Mouse (Mus musculus): ENCODE measurements around the gene Qpct. TPM values are rescaled to one million over a fixed set of nuclear protein-coding genes. Genes with fewer than 3 reads are reported as not detected.

Gene Qpct
- polyA plus RNA-seq (2012; rRNA removed), result 2.3 and 2.7 TPM in 2 replicates

DNA sequence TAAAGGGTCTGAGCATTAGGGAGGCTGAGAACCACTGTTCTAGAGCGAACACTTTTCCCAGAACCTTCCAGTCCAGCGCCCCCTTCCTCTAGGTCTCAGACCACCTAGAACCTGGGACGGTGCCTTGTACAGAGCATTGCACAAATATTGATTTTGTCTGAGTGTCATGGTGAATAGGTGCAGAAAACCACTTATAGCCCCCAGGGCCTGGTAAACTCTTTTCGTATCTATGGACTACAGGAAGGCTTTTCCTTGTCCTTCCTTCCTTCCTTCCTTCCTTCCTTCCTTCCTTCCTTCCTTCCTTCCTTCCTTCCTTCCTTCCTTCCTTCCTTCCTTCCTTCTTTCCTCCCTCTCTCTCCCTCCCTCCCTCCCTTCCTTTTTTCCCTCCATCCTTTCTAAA, at the start of gene Qpct:
Qpct (plus strand) TSS at position 301 of the 400 bp plus-strand sequence.
- DNase-seq, result no peak
- Histone ChIP-seq H3K4me3 (ENCODE audit: control insufficient read depth, insufficient read depth, low read length) (peak within 1 kb of the TSS; percentile 66), H3K36me3 (ENCODE audit: control insufficient read depth, insufficient read depth, low read length) (no peaks in the 10 kb centered on the region), H3K4me1 (replicated peaks; ENCODE audit: control insufficient read depth, insufficient read depth, low read length) (peaks cover 6% of the 10 kb centered on the region), H3K27me3 (ENCODE audit: control insufficient read depth, insufficient read depth, low read length) (no peaks in the 10 kb centered on the region), H3K27ac (ENCODE audit: control insufficient read depth, insufficient read depth, low read length) (no peak within 1 kb of the TSS)
- TF ChIP-seq POLR2A (IDR thresholded peaks at IDR 0.05; ENCODE audit: control insufficient read depth, extremely low read depth, insufficient read depth, low read length, poor library complexity), result no peak
- TF ChIP-seq CTCF (IDR thresholded peaks at IDR 0.05; ENCODE audit: borderline replicate concordance, control insufficient read depth, extremely low read depth, insufficient read depth, low read length, poor library complexity), result no peak
- WGBS, result 95% methylated on average over 4 of the region's 4 CpGs

DNA sequence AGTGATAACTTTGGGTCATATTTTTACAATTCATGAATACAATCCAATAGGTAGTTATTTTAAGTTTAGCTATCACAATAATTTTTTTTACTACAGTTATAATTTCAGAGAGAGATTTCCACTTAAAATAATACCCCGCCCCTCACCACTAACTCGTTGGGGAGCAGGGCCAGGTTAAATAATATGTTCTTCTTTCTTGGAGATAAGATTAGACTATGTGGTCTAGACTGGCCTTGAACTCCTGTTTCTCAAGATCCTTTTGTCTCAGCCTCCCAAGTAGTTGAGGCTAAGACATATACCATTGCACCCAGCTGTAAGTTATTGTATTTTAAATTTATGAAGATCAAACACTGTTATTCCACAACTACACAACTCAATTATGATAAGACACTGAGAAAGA, 38.1 kb upstream of the Qpct start:
- H3K27me3 ChIP-seq (ENCODE audit: control insufficient read depth, insufficient read depth, low read length), result no peaks in the 10 kb centered on the region
- 0 out of 2 replicates have a peak, but pooled peaks cover 6% of the 10 kb centered on the region for H3K4me1 ChIP-seq (replicated peaks; ENCODE audit: control insufficient read depth, insufficient read depth, low read length)
- no peak for TF ChIP-seq POLR2A (IDR thresholded peaks at IDR 0.05; ENCODE audit: control insufficient read depth, extremely low read depth, insufficient read depth, low read length, poor library complexity)
- no peak for TF ChIP-seq CTCF (IDR thresholded peaks at IDR 0.05; ENCODE audit: borderline replicate concordance, control insufficient read depth, extremely low read depth, insufficient read depth, low read length, poor library complexity)
- no peak for DNase-seq
- H3K4me3 ChIP-seq (ENCODE audit: control insufficient read depth, insufficient read depth, low read length), result no peak overlapping the region
- 82% methylated on average over 2 of the region's 2 CpGs for WGBS
- no peak overlapping the region for H3K27ac ChIP-seq (ENCODE audit: control insufficient read depth, insufficient read depth, low read length)
- H3K36me3 ChIP-seq (ENCODE audit: control insufficient read depth, insufficient read depth, low read length), result peaks cover 14% of the 10 kb centered on the region

GRCm38 (mm10) chr17:79014911-79015685, 36.6 kb upstream of the Qpct start:
- Histone ChIP-seq H3K4me1 (replicated peaks; ENCODE audit: control insufficient read depth, insufficient read depth, low read length) (0 out of 2 replicates have a peak, but pooled peaks cover 6% of the 10 kb centered on the region), H3K27me3 (ENCODE audit: control insufficient read depth, insufficient read depth, low read length) (no peaks in the 10 kb centered on the region), H3K27ac (ENCODE audit: control insufficient read depth, insufficient read depth, low read length) (no peak overlapping the region), H3K4me3 (ENCODE audit: control insufficient read depth, insufficient read depth, low read length) (no peak overlapping the region), H3K36me3 (ENCODE audit: control insufficient read depth, insufficient read depth, low read length) (peaks cover 14% of the 10 kb centered on the region)
- no peak for DNase-seq
- no peak for TF ChIP-seq CTCF (IDR thresholded peaks at IDR 0.05; ENCODE audit: borderline replicate concordance, control insufficient read depth, extremely low read depth, insufficient read depth, low read length, poor library complexity)
- TF ChIP-seq POLR2A (IDR thresholded peaks at IDR 0.05; ENCODE audit: control insufficient read depth, extremely low read depth, insufficient read depth, low read length, poor library complexity), result no peak
- 89% methylated on average over 2 of the region's 2 CpGs for WGBS

DNA sequence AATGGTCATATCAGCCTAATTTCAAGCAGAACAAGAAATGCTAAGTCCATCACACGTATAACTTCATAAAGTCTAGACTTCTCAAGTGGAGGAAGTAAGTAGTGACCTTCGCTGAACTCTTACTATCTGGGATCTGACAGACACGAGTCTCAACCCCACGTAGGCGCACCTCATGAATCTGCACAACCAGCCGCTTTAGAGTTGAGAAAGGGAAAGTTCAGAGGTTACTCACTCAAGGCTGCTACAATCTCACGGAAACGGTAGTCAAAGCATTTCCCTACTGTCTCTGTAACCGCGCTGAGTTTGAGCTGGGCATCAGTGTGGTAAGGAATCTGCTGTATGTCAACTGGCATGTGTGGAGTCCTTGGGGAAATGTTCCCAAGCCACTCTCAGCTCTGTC, 35.9 kb upstream of the Qpct start:
- peaks cover 14% of the 10 kb centered on the region for H3K36me3 ChIP-seq (ENCODE audit: control insufficient read depth, insufficient read depth, low read length)
- H3K4me3 ChIP-seq (ENCODE audit: control insufficient read depth, insufficient read depth, low read length), result no peak overlapping the region
- no peak overlapping the region for H3K27ac ChIP-seq (ENCODE audit: control insufficient read depth, insufficient read depth, low read length)
- H3K4me1 ChIP-seq (replicated peaks; ENCODE audit: control insufficient read depth, insufficient read depth, low read length), result 0 out of 2 replicates have a peak, but pooled peaks cover 6% of the 10 kb centered on the region
- H3K27me3 ChIP-seq (ENCODE audit: control insufficient read depth, insufficient read depth, low read length), result no peaks in the 10 kb centered on the region
- TF ChIP-seq POLR2A (IDR thresholded peaks at IDR 0.05; ENCODE audit: control insufficient read depth, extremely low read depth, insufficient read depth, low read length, poor library complexity) (no peak), CTCF (IDR thresholded peaks at IDR 0.05; ENCODE audit: borderline replicate concordance, control insufficient read depth, extremely low read depth, insufficient read depth, low read length, poor library complexity) (no peak)
- no peak for DNase-seq
- WGBS, result 79% methylated on average over 10 of the region's 10 CpGs

DNA sequence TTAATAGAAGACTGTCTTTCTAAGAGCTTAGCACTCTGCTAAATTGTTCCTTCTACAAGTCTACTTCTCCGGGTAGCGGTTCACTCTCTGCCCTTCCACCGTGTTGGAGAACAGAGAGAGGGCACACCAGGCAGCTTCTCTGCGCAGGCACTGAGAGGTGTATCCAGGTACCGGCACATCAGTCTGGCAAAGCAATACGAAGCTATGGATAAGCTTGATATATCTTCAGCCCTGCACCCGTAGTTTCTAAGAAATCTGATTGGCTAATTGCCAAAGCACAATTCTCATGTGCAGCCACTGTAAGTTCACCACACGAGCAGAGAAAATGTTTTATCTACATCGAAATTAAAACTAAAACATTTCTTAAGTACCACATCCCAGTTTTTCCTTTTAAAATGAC, 33.3 kb upstream of the Qpct start:
- 72% methylated on average over 9 of the region's 9 CpGs for WGBS
- H3K36me3 ChIP-seq (ENCODE audit: control insufficient read depth, insufficient read depth, low read length), result no peaks in the 10 kb centered on the region
- H3K4me3 ChIP-seq (ENCODE audit: control insufficient read depth, insufficient read depth, low read length), result no peak overlapping the region
- 0 out of 2 replicates have a peak, but pooled peaks cover 6% of the 10 kb centered on the region for H3K4me1 ChIP-seq (replicated peaks; ENCODE audit: control insufficient read depth, insufficient read depth, low read length)
- no peaks in the 10 kb centered on the region for H3K27me3 ChIP-seq (ENCODE audit: control insufficient read depth, insufficient read depth, low read length)
- TF ChIP-seq CTCF (IDR thresholded peaks at IDR 0.05; ENCODE audit: borderline replicate concordance, control insufficient read depth, extremely low read depth, insufficient read depth, low read length, poor library complexity) (no peak), POLR2A (IDR thresholded peaks at IDR 0.05; ENCODE audit: control insufficient read depth, extremely low read depth, insufficient read depth, low read length, poor library complexity) (no peak)
- no peak for DNase-seq
- H3K27ac ChIP-seq (ENCODE audit: control insufficient read depth, insufficient read depth, low read length), result no peak overlapping the region

DNA sequence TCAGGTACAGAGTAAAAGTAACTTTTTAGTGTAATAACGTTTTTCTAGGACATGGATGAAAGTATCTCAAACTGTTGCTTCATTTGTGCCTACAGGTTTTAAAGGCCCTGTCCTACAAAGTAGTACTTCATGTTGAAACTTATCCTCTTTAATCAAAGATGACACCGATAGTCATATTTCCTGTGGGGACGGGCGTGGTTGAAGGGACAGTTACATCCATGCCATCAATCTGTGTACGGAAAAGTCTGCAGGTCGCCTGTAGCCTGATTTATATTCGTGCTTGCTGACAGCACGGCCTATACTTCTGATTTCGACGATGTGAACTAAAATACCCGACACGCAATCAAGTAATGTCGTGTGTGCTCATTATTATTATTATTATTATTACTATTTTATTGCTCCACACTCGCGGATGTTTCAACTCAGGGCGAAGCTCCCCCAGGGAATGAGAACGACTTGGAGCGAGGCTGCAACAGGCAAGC, 31.9 kb upstream of the Qpct start:
- peak overlapping the region; percentile 97 for H3K4me3 ChIP-seq (ENCODE audit: control insufficient read depth, insufficient read depth, low read length)
- no peaks in the 10 kb centered on the region for H3K36me3 ChIP-seq (ENCODE audit: control insufficient read depth, insufficient read depth, low read length)
- TF ChIP-seq CTCF (IDR thresholded peaks at IDR 0.05; ENCODE audit: borderline replicate concordance, control insufficient read depth, extremely low read depth, insufficient read depth, low read length, poor library complexity) (no peak), POLR2A (IDR thresholded peaks at IDR 0.05; ENCODE audit: control insufficient read depth, extremely low read depth, insufficient read depth, low read length, poor library complexity) (no peak)
- no peaks in the 10 kb centered on the region for H3K27me3 ChIP-seq (ENCODE audit: control insufficient read depth, insufficient read depth, low read length)
- 0 out of 2 replicates have a peak, but pooled peaks cover 6% of the 10 kb centered on the region for H3K4me1 ChIP-seq (replicated peaks; ENCODE audit: control insufficient read depth, insufficient read depth, low read length)
- peak; percentile 5 for DNase-seq
- WGBS, result 2% methylated on average over 18 of the region's 18 CpGs
- no peak overlapping the region for H3K27ac ChIP-seq (ENCODE audit: control insufficient read depth, insufficient read depth, low read length)

Measured in thymus, adult 2 months (tissue).